Mouse (Mus musculus) layer of hippocampus, postnatal 10 days (tissue): ENCODE data around the gene Mrpl9. TPM values are rescaled to one million over a fixed set of nuclear protein-coding genes. Genes with fewer than 3 reads are reported as not detected.

ENCODE experiments used
- total RNA-seq, 2 experiments: library from RNA; stranded (reverse); gene quantifications; 2 replicates each; pipeline ENCODE4 v1.2.3; 2021

Gene Mrpl9
- total RNA-seq, 2 experiments from 2014 or later = 45.3 to 48.8 TPM

Other genes with a start within 250 kb of the Mrpl9 start
- gene Gm5286, start 246.6 kb upstream of the Mrpl9 start, total RNA-seq = not detected
- not detected for gene Gm4778, start 179.3 kb upstream of the Mrpl9 start, total RNA-seq
- gene Them4, start 133.2 kb upstream of the Mrpl9 start, total RNA-seq = 10 to 100 TPM; 27.9 to 33.4 TPM
- not detected for gene Them5, start 101.2 kb upstream of the Mrpl9 start, total RNA-seq
- gene C2cd4d, start 80.9 kb upstream of the Mrpl9 start, total RNA-seq = under 1 TPM in 1 of 2 experiments, not detected in 1; 0.46 TPM
- under 1 TPM; 0.16 to 0.62 TPM for gene Rorc, start 70.5 kb upstream of the Mrpl9 start, total RNA-seq
- gene Lingo4, start 44.8 kb upstream of the Mrpl9 start, total RNA-seq = 1 to 10 TPM; 1.3 to 1.5 TPM
- 10 to 100 TPM; 43.9 to 47.7 TPM for gene Tdrkh, start 30.0 kb upstream of the Mrpl9 start, total RNA-seq
- gene Oaz3, start 597 bp downstream of the Mrpl9 start, total RNA-seq = not detected
- 100 to 1,000 TPM; 222 to 249 TPM for gene Celf3, start 35.0 kb downstream of the Mrpl9 start, total RNA-seq
- 1 to 10 TPM; 5.7 to 8.8 TPM for gene Riiad1, start 37.0 kb downstream of the Mrpl9 start, total RNA-seq
- gene Snx27, start 139.4 kb downstream of the Mrpl9 start, total RNA-seq = 10 to 100 TPM; 80.2 to 88.8 TPM
- not detected for gene Gm10972, start 199.8 kb downstream of the Mrpl9 start, total RNA-seq
- 1 to 10 TPM; 2.6 to 3.1 TPM for gene Tuft1, start 215.6 kb downstream of the Mrpl9 start, total RNA-seq